Mouse (Mus musculus) megakaryocyte-erythroid progenitor cell, adult 5-6 weeks (primary cell): Measurements from ENCODE around the gene Smim27. TPM values are rescaled to one million over a fixed set of nuclear protein-coding genes. Genes with fewer than 3 reads are reported as not detected.
"Not testable (repeated sequence)": the region's sequence is repeated elsewhere in the genome, so short reads cannot be mapped to it uniquely, and the experiment has no call there.

Experiments used
- ATAC-seq: replicated peaks from 2 replicates; pipeline ENCODE4 v1.8.0; 2016; ENCODE audit warnings: mild to moderate bottlenecking, inconsistent platforms; ENCODE audit not compliant: severe bottlenecking, poor library complexity, low FRiP score, low TSS enrichment
- total RNA-seq, 2 experiments: library from RNA; stranded (forward) in 1 of 2; stranded (reverse) in 1 of 2; fragments of 200-1000, 215-1000 nt in 1 of 2; fragments of >200 nt in 1 of 2; fragmentation: Nextera tagmentation in 1 of 2; gene quantifications; 2 replicates each; pipeline ENCODE4 v1.2.3; 2014 to 2017

Gene Smim27
- total RNA-seq, 2 experiments from 2014 or later, result 6.9 to 7.4 TPM

DNA sequence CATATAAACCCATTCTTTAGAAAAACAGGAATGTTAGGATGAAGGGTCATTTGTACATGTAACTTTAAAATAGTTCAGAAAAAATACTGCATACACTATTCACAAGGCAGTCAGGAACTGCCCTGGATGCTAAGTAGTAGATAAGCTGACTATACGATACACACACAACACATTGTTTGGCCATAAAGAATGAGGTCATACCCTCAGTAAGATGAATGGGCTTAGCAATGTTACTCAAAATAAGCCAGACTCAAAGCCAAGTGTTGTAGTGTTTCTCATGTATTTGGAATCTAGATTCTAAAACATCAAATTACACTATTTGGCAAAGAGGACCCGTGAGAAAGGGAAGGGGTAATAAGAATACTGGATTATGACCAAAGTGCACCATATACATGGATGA lies 15.6 kb upstream of the Smim27 start:
- no peak for ATAC-seq

DNA sequence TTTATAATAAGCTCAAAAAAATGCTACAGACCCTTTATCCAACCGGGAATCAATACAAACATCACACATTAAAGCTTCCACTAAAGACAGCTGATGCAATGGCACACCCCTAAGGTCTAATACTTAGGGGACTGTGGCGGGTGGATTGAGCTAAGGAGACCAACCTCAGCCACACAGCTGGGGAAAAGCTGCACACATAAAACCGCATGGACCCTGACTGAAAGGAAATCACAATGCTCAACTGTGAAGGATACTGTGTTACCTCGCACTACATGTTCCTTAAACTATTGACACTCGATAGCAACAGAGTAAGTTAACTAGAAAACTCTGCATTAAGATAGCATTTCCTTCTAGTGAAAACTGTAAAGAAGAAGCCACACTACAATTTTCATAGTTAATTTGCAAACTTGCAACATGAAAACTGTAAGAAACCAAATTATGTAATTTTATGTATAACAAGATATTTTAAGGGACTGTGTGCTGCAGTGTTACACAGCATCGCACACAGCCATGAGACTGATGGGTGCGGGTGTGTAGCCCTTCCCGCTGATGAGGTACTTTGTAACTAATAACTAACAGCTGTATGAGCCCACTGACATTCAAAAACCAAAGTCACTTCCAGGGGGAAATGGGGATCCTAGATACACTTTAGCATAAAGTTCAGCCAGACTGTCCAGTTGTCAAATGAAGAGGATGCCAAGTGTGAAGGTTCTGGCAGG lies 14.8 kb upstream of the Smim27 start:
- ATAC-seq, result no peak

DNA sequence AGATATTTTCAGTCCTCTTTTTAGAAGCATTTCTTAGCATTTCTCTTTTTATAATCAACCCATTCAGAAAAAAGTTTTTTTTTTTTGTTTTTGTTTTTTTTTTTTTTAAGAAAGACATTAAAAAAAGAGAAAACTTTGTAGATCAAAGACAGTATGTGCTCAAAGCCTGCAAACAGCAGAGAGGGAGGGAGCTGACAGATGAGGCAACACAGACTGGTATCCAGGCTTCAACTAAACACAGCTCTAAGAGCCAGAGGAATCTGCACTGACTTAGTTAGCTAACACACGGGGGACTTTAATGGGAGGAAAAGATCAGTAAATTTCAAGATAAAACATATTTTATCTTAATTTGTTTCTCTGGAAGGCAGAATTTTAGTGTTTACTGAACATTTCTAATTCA lies 5.1 kb upstream of the Smim27 start:
- ATAC-seq, result no peak

DNA sequence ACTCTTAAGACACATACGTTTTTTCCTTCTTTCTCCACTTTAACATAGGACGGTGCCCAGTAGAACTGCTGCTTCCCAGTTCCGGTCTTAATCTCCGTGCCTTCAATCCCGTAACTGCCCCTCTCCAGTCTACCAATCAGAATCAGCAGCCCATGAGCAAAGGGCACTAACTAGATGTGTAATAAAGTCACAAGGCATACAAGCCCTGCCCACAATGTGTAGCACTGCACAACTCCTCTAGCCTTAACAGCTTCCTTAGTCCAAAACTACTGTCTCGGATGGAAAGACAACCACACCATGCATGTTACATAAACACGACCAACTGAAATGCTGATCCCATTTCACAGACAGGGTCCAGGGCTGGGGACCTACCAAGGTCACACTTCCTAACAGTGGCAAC lies 1.7 kb upstream of the Smim27 start:
- no peak for ATAC-seq

DNA sequence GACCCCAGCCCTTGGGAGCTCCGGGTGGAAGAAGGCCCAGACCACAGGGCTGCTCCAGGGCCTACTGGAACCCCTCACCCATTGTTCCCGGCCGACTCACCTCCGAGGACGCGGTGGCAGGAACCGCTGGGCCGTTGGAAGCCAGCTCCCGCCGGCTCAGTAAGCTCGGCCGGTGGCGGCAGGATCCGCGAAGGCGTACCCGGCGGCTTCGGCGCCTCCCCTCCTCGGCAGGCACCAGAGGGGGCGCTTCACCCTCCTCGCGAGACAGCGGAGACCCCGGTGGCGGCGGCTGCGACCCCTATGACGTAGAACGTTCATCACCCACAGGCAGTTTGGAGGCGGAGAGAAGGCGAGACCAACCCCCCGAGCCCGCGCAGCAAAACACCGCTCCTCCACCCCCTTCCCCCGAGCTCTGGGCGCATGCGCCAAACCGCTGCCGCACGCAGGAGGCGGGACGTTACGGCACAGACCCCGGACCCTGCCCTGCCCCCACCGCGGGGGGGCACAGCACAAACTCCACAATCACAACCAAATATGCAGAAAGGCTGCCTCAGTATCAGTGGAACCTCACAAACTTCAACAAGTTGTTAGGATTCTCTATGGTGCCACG lies 1.1 kb upstream of the Smim27 start:
- ATAC-seq, result peak; percentile 62

DNA sequence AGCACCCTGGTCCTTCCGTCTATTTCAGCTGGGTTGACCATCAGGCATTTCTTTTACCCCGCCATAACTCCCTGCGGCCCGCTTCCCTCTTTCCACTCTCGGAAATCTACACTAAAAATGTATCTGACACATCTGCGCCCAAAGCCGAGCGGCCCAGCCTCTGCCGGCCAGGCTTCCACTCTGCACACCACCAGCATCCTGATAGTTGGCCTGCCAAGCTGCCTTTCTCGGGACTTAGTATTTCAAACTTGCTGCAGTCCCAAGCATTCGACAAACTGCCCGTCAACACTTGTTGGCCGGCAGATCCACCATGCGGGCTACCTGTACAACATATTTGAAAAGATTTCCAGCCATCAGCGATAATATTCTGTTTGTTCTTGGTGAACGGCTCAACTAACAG lies 544 bp upstream of the Smim27 start:
- peak; percentile 16; the same call in 1 of the 2 replicates for ATAC-seq

DNA sequence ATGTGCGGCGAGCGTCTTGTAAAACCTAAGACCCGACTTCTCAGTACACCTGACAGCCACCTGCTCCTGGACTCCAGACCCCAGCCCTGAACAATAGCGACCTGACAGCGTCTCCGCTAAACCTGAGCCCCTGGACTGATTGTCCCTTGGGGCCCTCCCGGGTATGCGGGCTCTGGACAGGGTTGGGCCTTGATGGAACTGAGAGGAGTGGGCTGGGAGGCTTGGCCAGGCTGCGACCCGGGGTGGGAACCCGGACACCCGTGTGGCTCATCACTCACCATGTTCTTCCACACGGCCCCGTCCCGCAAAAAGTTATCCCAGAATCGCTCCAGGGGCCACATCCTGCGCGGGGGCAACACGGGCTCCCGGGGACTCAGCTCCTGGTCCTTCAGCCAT lies 9.5 kb downstream of the Smim27 start:
- no peak; the same call in 1 of the 2 replicates for ATAC-seq

DNA sequence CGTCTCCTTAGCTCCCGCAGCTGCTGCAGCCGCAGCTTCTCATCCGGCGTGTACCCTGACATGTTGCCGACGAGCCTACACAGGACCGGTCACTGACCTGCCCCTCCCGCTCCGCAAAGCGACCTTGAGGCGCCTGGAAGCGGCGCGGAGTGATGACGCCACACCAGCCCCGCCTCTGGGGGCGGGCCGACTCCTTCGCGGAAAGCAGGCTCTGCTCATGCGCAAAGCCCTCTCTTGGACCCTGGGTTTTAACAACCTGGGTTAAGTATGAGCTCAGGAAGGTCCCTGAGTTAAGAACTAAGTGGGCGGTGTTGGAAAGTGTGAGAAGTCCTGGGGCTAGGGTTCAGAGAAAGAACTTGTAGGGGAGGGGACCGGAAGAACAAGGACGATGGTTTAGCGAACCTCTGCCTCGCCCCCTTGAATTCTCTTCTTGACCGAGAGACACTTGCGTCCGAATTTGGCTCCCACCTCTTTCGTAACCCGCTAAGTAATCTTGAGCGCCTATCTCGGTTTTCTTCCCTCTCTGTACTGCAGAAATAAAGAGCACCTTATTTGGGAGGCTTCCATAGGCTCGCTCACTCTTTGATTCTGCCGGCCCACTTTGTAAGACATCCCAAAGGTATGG lies 10.0 kb downstream of the Smim27 start, which contains the start of gene Ndufb6:
Ndufb6 (minus strand) TSS at position 146 of the 625 bp plus-strand sequence.
- peak; percentile 98 for ATAC-seq

DNA sequence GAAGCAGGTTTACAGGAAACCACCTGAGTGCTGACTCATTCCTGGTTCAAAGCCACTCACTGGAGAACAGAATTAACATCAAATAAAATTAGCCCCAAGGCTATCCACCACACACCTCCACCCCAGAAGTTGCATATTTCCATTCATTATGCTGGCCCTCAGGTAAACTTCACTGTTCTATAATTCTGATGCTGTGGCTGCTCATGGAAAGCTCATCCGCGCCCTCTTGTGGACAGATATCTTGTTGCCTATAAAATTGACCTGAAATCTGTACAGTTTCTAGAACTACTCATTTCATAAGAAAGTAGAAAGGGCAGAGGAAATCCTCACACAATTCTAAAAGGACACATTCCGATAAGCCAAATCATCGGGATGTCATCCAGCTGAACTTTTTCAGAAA lies 16.2 kb downstream of the Smim27 start:
- ATAC-seq, result peak; percentile 80

DNA sequence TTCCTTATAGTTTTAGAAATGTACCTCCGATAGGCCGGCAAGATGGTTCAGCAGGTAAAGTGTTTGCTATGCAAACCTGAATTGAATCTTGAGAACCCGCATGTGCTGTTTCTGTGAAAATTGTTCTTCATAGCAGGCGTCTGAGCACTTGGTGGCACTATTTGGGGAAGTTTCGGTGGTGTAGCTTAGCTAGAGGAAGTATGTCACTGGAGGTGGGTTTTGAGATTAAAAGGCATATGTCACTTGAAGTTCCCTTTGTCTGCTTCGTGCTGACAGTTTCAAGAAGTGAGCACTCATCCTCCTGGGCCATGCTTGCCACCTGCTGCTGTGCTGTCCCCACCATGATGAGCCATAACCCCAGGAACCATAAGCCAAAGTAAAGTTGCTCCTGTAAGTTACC lies 18.0 kb downstream of the Smim27 start:
- no peak for ATAC-seq

DNA sequence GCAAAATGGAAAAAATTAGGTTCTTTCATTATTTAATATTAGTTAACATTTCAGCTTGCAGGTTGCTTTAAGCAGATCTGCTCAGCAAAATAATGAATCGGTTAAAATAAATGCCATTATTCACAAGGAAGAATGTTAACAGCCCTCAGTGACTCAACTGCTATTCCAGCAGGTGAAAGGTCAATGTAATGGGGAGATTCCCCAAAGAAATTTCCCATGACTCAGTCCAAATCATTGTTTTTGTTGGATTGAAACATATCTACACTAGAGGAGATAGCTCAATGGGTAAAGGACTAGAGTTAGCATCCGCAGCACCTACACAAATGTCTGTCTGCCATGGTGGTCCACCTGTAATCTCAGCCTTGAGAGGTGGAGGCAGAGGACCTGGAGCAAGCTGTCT lies 19.7 kb downstream of the Smim27 start:
- ATAC-seq, result no peak

DNA sequence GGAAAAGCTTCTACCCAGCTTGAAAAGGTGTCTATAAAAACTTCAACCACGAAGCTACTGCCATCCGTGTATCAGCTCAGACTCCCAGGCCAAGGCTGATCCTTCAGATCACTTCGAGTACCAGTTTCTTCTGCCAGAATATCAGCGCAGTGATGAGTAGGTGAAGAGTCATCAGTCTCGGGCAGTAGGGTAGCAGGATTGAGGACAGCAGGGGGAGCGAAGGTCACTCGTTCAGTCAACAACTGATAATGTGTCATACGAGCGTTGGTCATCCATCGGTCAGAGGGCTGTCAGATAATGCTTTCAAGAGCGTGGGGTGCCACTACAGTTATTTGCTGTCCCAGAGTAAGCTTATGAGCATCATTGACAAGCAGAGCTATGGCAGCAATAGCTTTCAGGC lies 22.1 kb downstream of the Smim27 start:
- ATAC-seq, result not testable (repeated sequence)

DNA sequence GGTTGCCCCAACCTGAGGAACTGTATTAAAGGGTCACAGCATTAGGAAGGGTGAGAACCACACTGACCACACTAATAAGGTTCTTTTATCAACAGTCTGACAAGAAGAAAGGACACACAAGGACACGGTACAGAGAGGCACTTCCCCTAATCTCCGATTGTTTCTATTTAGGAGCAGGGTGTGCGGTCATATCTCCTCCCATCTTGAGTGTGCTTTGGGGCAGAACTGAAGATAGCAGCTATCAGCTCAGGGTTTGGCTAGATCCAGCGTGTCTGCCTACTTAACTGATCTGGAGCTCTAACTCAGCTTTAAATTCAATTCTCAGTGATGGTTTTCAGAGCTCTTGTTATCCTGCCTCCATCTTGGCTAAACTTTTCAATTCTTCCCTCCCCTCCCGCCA lies 29.8 kb downstream of the Smim27 start:
- peak; percentile 75 for ATAC-seq

DNA sequence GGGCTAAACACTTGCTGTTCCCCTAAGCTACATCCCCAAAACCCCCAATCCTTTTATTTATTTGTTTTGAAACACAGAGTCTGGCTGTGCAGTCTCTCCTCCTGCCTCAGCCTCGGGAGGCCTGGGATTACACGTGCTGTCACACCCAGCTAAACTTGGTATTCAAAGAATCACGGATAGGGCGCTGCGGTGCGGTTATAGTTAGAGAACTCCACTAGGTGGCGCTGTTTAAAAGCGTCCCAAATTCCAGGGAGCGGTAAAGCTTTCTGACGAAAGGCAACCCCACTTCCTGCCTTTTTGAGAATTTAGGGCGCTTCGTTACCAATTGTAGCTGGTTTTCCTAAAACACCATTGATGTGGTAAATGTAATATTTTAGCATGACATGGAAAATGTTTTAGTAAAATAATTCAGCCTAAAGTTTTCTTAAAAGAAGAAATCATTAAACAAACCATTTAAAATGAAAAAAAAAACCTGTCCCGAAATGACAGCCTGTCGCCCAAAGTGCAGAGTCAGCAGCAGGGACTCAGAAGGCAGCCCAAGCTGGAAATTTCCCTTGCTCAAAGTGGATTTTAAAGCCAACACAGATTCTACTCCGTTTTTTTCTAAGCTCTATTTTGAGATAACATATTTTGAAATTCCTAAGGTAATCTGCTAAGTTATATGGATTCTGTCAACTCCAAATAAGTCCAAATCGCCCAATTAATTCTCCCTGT lies 31.9 kb downstream of the Smim27 start:
- peak; percentile 85 for ATAC-seq

DNA sequence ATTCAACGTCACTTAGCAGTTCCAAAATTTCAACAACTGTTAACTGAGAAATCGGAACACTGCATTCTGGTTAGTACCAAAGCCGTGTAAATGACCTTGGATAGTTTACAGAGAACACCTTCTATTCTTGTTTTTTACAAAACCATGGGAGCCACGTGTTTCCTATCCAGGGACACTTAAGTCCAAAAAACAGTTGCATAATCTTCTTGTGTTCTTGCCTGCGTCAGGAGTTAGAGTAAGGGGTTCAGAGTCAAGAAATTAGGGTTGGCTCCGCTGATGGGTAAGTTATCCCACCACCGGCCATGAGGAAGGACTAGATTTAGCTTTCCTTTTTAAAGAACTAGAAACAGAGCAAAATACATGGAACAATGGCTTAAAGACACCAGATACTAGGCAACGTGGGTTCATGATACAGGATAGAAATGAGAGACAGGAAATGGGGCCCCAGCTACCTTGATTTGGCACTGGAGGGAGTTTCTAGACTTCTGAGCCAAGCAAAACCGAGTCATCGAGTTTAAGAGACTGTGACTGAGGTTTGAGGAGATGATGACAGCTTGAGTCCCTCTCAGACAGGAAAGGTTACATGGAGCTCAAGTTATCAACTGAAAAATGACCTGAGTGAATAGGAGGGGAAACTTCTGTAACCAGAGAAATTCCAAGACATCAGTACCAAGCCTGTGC lies 33.2 kb downstream of the Smim27 start:
- no peak for ATAC-seq

DNA sequence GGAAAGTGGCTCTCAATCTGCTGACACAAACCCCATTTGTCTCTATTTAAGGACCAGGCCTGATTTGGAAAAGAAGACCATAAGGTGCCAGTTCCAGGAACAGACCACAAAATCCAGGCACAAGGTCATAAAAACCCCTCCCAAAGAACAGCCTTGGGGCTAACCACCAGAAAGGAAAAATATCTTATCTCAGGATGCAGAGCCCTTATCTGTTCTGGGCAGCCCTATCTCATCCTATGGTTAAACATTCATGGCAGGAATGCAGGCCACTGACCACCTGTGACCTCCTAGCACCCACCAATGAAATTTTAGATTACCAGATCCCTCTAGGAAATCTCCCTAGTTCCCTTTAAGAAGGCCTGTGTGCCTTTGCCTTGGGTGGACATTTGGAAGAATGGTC lies 40.3 kb downstream of the Smim27 start:
- ATAC-seq, result no peak

DNA sequence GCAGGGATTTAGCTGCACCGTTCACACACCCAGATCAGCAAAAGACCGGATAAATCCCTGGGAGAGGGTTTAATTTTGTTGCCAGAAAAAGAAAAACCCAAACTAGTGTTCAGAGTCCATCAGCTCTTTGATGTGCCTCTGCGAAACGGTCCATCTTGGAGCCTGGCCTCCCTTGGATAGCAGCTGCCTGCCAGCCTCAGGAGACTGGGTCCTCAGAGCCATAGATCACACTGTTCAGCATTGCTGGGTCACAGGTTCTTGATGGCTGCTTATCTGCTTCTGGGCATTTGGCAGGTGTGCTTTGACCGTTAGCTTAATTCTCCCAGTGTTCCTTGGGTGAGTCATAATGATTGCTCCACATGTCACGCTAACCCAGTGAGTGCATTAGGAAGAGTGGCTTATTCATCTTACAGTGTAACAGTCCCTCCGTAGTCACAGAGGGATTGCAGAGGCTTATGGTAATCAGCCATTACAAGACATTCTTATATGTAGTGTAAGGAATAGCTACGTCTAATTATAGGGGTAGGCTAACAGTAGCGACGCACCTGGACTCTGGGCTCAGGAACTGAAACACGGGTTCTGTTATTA lies 41.5 kb downstream of the Smim27 start:
- ATAC-seq, result 0 out of 2 replicates have a peak, but pooled peaks have one; percentile 15

DNA sequence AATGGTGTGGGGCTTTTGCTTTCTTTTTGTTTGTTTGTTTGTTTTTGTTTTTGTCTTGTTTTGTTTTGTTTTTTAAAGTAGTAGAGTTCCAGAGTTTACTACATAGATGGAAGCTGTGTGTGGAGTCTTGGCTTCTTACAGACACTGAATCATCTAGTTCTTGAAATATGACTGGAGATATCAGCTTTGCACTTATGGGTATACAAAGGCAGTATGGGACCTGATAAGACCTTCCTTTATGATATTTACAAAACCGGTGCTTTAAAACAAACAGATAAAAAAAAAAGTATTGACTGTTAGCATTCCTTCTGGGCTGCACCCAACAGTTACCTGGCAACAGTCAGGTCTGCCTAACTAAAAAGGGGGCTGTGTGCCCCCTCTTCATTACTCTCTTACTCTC lies 42.8 kb downstream of the Smim27 start:
- ATAC-seq, result peak; percentile 76

DNA sequence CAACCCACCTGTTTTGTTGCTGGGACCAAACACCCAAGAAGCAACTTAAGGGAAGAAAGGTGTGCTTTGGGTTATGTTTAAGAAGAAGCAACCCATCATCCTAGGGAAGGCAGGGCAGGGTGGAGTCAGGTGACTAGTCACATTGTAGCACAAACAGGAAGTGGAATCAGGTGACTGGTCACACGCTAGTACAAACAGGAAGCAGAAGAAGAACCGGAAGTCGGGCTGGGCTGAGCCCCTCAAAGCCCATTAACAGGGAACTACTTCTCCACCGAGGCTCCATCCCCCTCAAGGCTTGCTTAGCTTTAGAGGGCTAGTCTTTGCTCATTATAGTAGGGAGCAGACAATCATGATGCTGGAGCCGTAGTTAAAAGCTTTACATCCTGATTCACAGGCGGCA lies 43.6 kb downstream of the Smim27 start:
- ATAC-seq, result no peak
